ENCODE assay signal across 29 mouse cellular contexts in the genomic region with DNA sequence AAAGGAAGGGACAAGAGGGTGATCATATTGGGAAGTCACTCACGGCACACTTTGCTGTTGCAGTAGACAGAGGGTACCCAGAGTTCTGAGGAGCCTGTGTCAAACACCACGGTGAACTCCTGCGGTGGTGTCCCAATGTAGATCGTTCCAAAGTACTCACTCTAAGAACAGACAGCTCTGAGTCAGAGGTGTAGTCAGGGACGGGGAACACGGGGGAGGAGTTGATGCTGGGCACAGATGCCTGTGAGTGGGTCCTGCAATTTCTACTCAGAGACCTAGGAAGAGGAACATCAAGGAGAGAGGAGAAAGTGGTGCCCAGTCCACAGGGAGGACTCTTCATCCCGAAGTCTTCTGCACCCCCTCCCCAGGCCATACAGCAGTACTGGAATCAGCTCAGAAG. TPM values are rescaled to one million over a fixed set of nuclear protein-coding genes. Genes with fewer than 3 reads are reported as not detected.
"Had no signal": no experiment of that assay in that cellular context is flagged by ENCODE, and none has a peak within 500 bp of the region (broad histone marks: within the 10 kb centered on the region; RNA-seq: fewer than 3 reads in every experiment).

No protein-coding gene starts in this region.

- ATAC-seq: inflammation-experienced regulatory T-cells, adult 6 months; liver, postnatal 0 days; lung, postnatal 0 days; midbrain, embryonic 15.5 days had no signal

- H3K4me3 ChIP-seq: kidney, embryonic 15.5 days; limb, embryonic 10.5 days; limb, embryonic 13.5 days; megakaryocyte, embryonic 14.5 days; midbrain, embryonic 10.5 days; midbrain, embryonic 15.5 days; neural tube, embryonic 12.5 days; neural tube, embryonic 15.5 days; stomach, embryonic 15.5 days had no signal

- H3K36me3 ChIP-seq: kidney, embryonic 15.5 days; limb, embryonic 10.5 days; limb, embryonic 13.5 days; midbrain, embryonic 10.5 days; midbrain, embryonic 15.5 days; neural tube, embryonic 12.5 days; neural tube, embryonic 15.5 days; stomach, embryonic 15.5 days had no signal

- H3K4me1 ChIP-seq: kidney, embryonic 15.5 days; limb, embryonic 10.5 days; limb, embryonic 13.5 days; megakaryocyte, embryonic 14.5 days; midbrain, embryonic 15.5 days; neural tube, embryonic 12.5 days; neural tube, embryonic 15.5 days; stomach, embryonic 15.5 days had no signal

- H3K27ac ChIP-seq: kidney, embryonic 15.5 days; limb, embryonic 10.5 days; limb, embryonic 13.5 days; liver, embryonic 14.5 days; midbrain, embryonic 10.5 days; midbrain, embryonic 15.5 days; neural tube, embryonic 12.5 days; neural tube, embryonic 15.5 days; stomach, embryonic 15.5 days had no signal

- H3K27me3 ChIP-seq: kidney, embryonic 15.5 days; limb, embryonic 13.5 days; midbrain, embryonic 15.5 days; neural tube, embryonic 12.5 days; neural tube, embryonic 15.5 days; stomach, embryonic 15.5 days had no signal

- H3K9me3 ChIP-seq: kidney, embryonic 15.5 days; limb, embryonic 10.5 days; limb, embryonic 13.5 days; megakaryocyte, embryonic 14.5 days; midbrain, embryonic 10.5 days; midbrain, embryonic 15.5 days; neural tube, embryonic 12.5 days; neural tube, embryonic 15.5 days; stomach, embryonic 15.5 days had no signal

- H3K4me2 ChIP-seq: kidney, embryonic 15.5 days; limb, embryonic 13.5 days; lung, embryonic 14.5 days; midbrain, embryonic 15.5 days; neural tube, embryonic 12.5 days; neural tube, embryonic 15.5 days had no signal

- H3K9ac ChIP-seq: kidney, embryonic 15.5 days; limb, embryonic 13.5 days; liver, embryonic 14.5 days; liver, postnatal 0 days; lung, embryonic 14.5 days; midbrain, embryonic 15.5 days; neural tube, embryonic 12.5 days; neural tube, embryonic 15.5 days; stomach, embryonic 15.5 days had no signal

- DNase-seq: kidney, adult 11 months; kidney, adult 8-10 months; kidney, postnatal 10 days; kidney, postnatal 36 days; layer of hippocampus, postnatal 36 days; liver, postnatal 0 days; lung, embryonic 14.5 days; right cerebral cortex, postnatal 14 days; spleen, adult 18-20 months; thymus, adult 2 months; thymus, postnatal 14 days; thymus, postnatal 4 days had no signal

RNA-seq across cellular contexts. Expression of a gene that starts 3.0 kb away (rescaled TPM):
- total RNA-seq: layer of hippocampus, postnatal 10 days; left cerebral cortex, postnatal 25 days had no signal
- polyA plus RNA-seq: limb, embryonic 10.5 days; limb, embryonic 13.5 days; liver, adult 2 months; midbrain, embryonic 10.5 days; neural tube, embryonic 12.5 days had no signal

RNA-seq across cellular contexts. Expression of a gene that starts 11.8 kb away (rescaled TPM):
- total RNA-seq: layer of hippocampus, adult 8-10 months; layer of hippocampus, postnatal 10 days; layer of hippocampus, postnatal 36 days; left cerebral cortex, adult 8-10 months; left cerebral cortex, postnatal 25 days; liver, adult 2 months had no signal
- polyA plus RNA-seq: kidney, embryonic 15.5 days; limb, embryonic 10.5 days; limb, embryonic 13.5 days; liver, adult 2 months; liver, embryonic 14.5 days; lung, postnatal 0 days; midbrain, embryonic 10.5 days; midbrain, embryonic 15.5 days; neural tube, embryonic 12.5 days; neural tube, embryonic 15.5 days had no signal

RNA-seq across cellular contexts. Expression of a gene that starts 20.9 kb away (rescaled TPM):
- total RNA-seq: layer of hippocampus, postnatal 10 days; layer of hippocampus, postnatal 36 days had no signal
- polyA plus RNA-seq: kidney, embryonic 15.5 days; limb, embryonic 10.5 days; lung, postnatal 0 days; midbrain, embryonic 10.5 days; neural tube, embryonic 12.5 days had no signal

RNA-seq across cellular contexts. Expression of a gene that starts 35.7 kb away (rescaled TPM):
- total RNA-seq: layer of hippocampus, adult 8-10 months; layer of hippocampus, postnatal 10 days; layer of hippocampus, postnatal 36 days; left cerebral cortex, postnatal 25 days; liver, adult 2 months had no signal
- polyA plus RNA-seq: inflammation-experienced regulatory T-cells, adult 6 months; kidney, embryonic 15.5 days; limb, embryonic 10.5 days; limb, embryonic 13.5 days; liver, adult 2 months; liver, embryonic 14.5 days; liver, postnatal 0 days; lung, embryonic 14.5 days; lung, postnatal 0 days; midbrain, embryonic 10.5 days; midbrain, embryonic 15.5 days; neural tube, embryonic 12.5 days; neural tube, embryonic 15.5 days; stomach, embryonic 15.5 days; thymus, adult 2 months had no signal
